Mouse (Mus musculus): ENCODE measurements at regions not wholly inside any gene's neighbourhood (a gene's known extent, or its start where the extent isn't known, plus 50 kb on each side); places are given as distances from the start of the nearest gene placed in this dataset.

DNA sequence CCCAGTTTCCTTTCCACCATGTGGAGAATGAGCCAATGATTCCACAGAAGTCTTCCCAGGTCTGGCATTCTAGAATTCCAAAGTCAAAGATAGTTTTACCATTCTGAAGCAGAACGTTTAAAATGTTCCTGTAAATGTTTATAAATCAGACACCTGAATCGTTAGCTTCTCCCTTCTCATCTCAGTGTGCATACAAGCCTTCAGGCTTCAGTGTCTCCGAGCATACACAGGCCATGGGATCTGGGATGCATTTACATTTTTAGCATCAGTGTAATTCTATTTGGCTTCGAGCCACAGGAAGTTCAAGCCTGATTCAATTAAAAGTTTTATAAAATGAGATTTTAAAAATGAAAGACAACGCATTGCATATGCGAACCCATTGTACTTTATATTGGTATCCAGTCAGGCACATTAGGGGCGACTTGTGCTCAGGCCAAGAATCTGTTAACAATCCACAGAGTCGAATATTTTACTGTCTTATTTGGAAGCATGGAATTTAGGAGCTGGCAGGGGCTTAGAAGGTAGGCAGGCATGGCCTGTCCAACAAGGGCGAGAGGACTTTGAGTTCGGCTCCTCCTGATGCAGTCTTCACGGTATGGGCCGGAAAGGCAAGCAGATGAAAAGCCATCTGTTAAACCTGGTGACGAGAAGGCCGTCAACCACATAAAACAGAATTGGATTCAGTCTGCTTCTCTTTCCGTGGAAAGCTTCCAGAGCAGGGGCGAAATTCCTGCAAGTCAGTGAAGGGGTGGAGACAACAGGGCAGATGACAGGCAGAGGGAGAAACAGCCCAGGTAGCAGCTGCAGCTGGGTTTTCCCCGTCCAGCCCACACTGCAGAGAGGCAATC lies 63.7 kb upstream of the Sipa1l1 start:
- no peak for TF ChIP-seq CTCF (IDR thresholded peaks at IDR 0.05; ENCODE audit: insufficient read depth, low read depth, low read length)
- no peak for TF ChIP-seq POLR2A (IDR thresholded peaks at IDR 0.05; ENCODE audit: insufficient read depth, low read depth, low read length)
